Mouse (Mus musculus) adipose tissue, adult 10 weeks (tissue): ENCODE data around the gene Zfp654. TPM values are rescaled to one million over a fixed set of nuclear protein-coding genes. Genes with fewer than 3 reads are reported as not detected.

Source experiments
- polyA plus RNA-seq: library from polyadenylated mRNA; stranded (reverse); fragments of 350-450 nt; fragmentation: Illumina TruSeq; extraction: RNeasy Lipid Tissue Mini Kit (QIAGEN cat#74804); gene quantifications from one replicate; pipeline ENCODE4 v1.2.3, GENCODE M21; 2014; ENCODE audit warnings: low read depth, low replicate concordance

Zfp654 gene
- 11.5 TPM for polyA plus RNA-seq

GRCm38 (mm10) chr16:64851563-64852362, at the start of gene Zfp654, which contains the start of gene Cggbp1:
TSS of gene Zfp654 (minus strand) at chr16:64851652.
TSS of gene Cggbp1 (plus strand) at chr16:64851996.

GRCm38 (mm10) chr16:64770521-64771430, 80.7 kb downstream of the Zfp654 start, which contains the start of gene 4930453N24Rik:
TSS of gene 4930453N24Rik (minus strand) at chr16:64771161.

Other genes with a start within 250 kb of the Zfp654 start
- gene Csnka2ip, start 249.2 kb downstream of the Zfp654 start, polyA plus RNA-seq: 7.0 TPM
- gene 4930453N24Rik, start 80.5 kb downstream of the Zfp654 start, polyA plus RNA-seq: 27.6 TPM
- gene Cggbp1, start 344 bp upstream of the Zfp654 start, polyA plus RNA-seq: 38.4 TPM